Mouse (Mus musculus) lung, adult 2 months (tissue): ENCODE results near the gene Agpat4. TPM values are rescaled to one million over a fixed set of nuclear protein-coding genes. Genes with fewer than 3 reads are reported as not detected.
"Not testable (repeated sequence)": the region's sequence is repeated elsewhere in the genome, so short reads cannot be mapped to it uniquely, and the experiment has no call there.

Experiments used
- DNase-seq: peaks from one replicate; pipeline ENCODE4 v3.0.0; 2022
- H3K4me1 ChIP-seq: fragments of 200-500 bp; 2 replicates; pipeline ENCODE4 v1.6.1; 2011; ENCODE audit warnings: low read length; ENCODE audit not compliant: control insufficient read depth, insufficient read depth
- H3K4me3 ChIP-seq: fragments of 200-500 bp; replicated peaks from 2 replicates; pipeline ENCODE3; 2011; ENCODE audit warnings: low read depth, mild to moderate bottlenecking, control low read depth, low read length; ENCODE audit errors: extremely low read depth
- CTCF ChIP-seq: fragments of 200-500 bp; IDR thresholded peaks from 2 replicates; pipeline ENCODE4 v1.5.1; 2011; ENCODE audit warnings: mild to moderate bottlenecking, low read length, control low read depth; ENCODE audit not compliant: insufficient read depth
- POLR2A ChIP-seq: fragments of 200-500 bp; IDR thresholded peaks from 2 replicates; pipeline ENCODE4 v1.6.1; 2011; ENCODE audit warnings: low read depth, mild to moderate bottlenecking, control low read depth, low read length, borderline replicate concordance; ENCODE audit errors: extremely low read depth
- WGBS: fragments of 180-500 bp; shearing (Covaris S2); methylation state at CpG from one replicate; pipeline ENCODE4 v1.1.7; 2018; 5-methylcytosine and 5-hydroxymethylcytosine counted together
- polyA plus RNA-seq: library from polyadenylated mRNA; depleted of rRNA; stranded (reverse); fragments of >200 nt; gene quantifications from 2 replicates; pipeline ENCODE4 v1.2.3, GENCODE M21; 2012

Agpat4 gene
- polyA plus RNA-seq, 1 experiment = 50.7 TPM

DNA sequence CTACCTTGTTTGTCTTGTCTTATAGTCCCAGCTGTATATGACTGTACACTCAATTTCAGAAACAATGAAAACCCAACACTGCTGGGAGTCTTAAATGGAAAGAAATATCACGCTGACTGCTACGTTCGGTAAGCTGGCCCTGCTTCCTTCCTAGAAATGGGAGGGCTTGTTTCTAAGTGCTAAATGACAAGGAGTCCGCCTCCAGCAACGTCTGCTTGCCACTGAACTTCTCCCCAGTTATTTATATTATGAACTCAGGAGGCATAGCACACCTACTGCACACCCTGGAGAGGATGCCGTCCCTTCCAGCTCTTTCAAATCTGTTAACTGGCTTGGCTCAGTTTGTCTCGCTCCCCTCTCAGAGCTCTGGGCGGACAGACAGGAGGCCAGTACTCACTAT, 94.9 kb downstream of the Agpat4 start:
- Histone ChIP-seq H3K4me3 (no peak overlapping the region), H3K4me1 (no peaks in the 10 kb centered on the region)
- no peak for DNase-seq
- WGBS = 80% methylated on average over 8 of the region's 8 CpGs
- TF ChIP-seq CTCF = no peak
- TF ChIP-seq POLR2A = no peak

DNA sequence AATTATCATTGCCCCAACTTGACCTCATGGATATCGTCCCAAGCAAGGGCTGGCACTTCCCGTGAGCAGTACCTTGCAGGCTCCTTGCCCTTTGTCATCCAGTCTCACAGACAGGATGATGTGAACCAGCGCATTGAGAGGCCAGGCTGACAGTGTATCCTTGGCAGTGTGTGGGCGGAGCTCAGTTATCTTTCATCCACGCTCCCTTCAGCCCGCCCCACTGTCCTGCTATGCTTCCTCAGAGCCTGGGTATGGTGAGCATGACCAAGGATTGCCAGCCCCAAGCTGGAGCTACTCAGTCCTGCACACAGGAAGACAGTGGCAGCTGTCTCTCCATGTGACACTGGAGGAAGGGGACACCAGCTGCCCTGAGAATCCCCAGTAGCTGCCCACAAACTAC, 97.7 kb downstream of the Agpat4 start:
- WGBS = 72% methylated on average over 6 of the region's 6 CpGs
- Histone ChIP-seq H3K4me3 (no peak overlapping the region), H3K4me1 (no peaks in the 10 kb centered on the region)
- no peak for TF ChIP-seq POLR2A
- no peak for TF ChIP-seq CTCF
- DNase-seq = no peak

DNA sequence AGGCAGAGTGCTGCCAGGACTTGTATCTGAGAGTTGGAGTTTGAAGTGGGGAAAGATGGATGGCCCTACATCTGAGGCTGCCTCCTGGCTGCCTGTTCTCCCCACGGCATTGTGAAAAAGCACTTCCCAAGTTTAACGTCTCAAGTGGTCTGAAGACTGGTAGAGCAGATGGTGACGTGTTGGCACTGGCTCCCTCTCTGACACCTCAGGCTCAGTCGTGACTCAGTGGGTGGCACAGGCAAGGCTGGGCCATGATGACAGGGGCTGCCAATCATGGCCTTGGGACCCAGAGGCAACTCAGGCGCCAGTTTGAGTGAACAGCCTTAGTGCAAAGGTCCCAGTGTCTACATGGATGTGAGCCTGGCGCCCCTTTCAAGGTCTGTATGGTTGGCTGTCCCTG, 103.4 kb downstream of the Agpat4 start:
- DNase-seq = no peak
- no peaks in the 10 kb centered on the region for H3K4me1 ChIP-seq
- TF ChIP-seq CTCF (no peak), POLR2A (no peak)
- no peak overlapping the region for H3K4me3 ChIP-seq
- 52% methylated on average over 6 of the region's 6 CpGs for WGBS

DNA sequence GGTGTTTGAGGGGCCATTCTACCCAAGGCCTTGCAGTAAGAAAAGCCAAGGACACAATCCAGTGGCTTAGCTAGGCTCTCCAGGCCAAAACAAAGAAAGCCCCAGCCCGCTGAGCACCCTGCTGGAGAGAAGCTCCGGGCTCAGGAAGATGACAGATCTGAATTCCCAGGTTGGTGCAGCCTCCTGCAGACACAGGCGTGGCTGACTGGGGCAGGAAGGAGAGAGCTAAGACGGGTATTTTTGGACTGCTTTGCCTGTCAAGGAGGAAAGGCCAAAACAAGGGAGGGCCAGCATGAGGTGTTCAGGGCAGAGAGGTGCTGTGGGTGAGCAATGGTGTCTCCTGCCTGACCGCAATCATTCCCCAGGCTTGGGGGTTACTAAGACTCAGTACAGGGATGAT, 105.2 kb downstream of the Agpat4 start:
- Histone ChIP-seq H3K4me3 (no peak overlapping the region), H3K4me1 (no peaks in the 10 kb centered on the region)
- TF ChIP-seq CTCF (no peak), POLR2A (no peak)
- no peak for DNase-seq
- 58% methylated on average over 5 of the region's 5 CpGs for WGBS

DNA sequence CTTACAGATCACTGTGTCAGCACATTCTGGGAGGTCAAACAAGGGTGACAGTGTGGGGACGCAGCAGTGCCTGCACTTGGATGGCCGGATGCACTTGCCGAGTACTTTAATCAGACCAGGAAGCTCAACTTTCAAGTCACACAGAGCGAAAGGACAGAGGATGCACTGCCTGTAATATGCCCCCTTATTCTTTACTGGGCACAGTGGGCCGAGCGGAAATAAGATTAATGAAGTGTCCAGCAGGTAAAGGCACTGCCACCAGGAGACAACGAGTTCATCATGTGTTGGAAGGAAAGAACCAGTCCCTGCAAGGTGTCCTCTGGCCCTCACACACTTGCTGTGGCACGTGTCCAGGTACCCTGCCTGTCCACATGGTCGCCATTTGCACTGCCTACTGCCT, 105.6 kb downstream of the Agpat4 start:
- Histone ChIP-seq H3K4me1 (no peaks in the 10 kb centered on the region), H3K4me3 (no peak overlapping the region)
- 70% methylated on average over 9 of the region's 9 CpGs for WGBS
- no peak for TF ChIP-seq POLR2A
- TF ChIP-seq CTCF = no peak
- DNase-seq = no peak

DNA sequence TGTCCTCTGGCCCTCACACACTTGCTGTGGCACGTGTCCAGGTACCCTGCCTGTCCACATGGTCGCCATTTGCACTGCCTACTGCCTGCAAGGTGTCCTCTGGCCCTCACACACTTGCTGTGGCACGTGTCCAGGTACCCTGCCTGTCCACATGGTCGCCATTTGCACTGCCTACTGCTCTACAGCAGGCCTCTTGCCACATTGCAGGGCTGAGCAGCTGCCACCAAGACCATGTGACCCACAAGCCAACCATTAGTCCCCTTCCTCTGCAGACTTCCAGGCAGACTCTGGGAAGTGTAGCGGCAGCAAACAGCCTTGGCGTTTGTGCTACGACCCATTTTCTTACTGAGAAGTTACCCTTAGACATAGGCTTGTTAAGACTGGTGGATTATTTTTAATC, 106.0 kb downstream of the Agpat4 start:
- not testable (repeated sequence) for H3K4me1 ChIP-seq, H3K4me3 ChIP-seq, DNase-seq
- WGBS = 87% methylated on average over 7 of the region's 7 CpGs

DNA sequence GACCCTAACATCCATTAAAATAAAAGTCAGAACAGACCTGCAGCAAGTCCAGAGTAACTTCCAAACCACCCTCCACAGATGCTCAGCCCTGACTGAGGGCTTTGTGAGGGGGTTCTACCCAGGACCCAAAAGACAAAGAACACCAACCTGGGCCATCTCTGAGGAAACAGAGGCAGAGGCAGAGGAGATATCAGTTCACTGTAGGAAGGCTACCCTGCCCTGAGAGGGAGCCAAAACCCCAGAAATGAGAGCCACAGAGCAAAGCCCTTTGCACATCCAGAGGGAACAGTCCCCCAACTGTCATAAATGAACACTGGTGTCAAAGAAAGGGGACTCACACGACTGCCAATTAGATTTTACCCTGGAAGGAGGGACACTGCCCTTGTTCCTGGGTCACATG, 106.7 kb downstream of the Agpat4 start:
- TF ChIP-seq CTCF (no peak), POLR2A (no peak)
- no peak for DNase-seq
- WGBS = 74% methylated on average over 1 of the region's 1 CpGs
- H3K4me1 ChIP-seq = no peaks in the 10 kb centered on the region
- no peak overlapping the region for H3K4me3 ChIP-seq

DNA sequence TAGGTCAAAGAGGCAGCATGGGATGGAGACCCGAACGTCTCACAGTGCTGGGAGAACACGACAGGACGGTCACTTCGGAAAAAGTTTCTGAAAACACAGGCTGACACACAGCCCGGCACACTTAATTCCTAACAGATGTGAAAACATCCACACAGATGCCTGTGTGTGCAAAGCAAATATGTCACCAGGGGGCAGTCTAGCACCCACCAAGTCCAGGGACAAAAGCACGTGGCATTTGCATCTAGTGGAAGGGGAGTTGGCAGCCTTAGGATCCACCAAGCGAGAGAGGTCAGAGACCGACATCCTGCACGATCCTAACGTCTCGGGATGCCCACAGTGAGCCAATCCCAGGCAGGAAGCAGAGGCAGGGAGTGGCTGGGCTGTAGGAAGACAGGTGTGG, 108.0 kb downstream of the Agpat4 start:
- peak; percentile 58 for TF ChIP-seq CTCF
- TF ChIP-seq POLR2A = no peak
- DNase-seq = no peak
- Histone ChIP-seq H3K4me1 (no peaks in the 10 kb centered on the region), H3K4me3 (no peak overlapping the region)
- 50% methylated on average over 12 of the region's 12 CpGs for WGBS

DNA sequence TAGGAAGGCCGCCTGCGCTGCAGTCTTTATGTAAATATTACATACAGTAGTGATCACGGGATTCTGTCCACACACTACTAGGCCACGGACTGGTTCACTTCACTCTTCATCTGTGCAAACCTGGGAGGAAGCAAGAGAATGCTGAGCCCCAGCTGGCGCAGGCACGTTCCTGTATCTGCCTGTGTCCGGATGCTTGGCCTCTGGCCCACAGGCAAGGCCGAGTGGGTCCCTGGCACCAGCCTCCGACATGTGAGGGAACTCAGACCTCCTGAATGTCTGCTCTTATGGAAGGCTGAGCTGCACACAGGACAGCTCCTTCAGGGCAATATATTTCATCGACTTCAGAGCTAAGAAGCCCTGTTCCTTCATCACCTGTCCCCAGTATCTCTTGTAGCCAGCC, 109.5 kb downstream of the Agpat4 start:
- no peak for DNase-seq
- TF ChIP-seq CTCF = no peak
- H3K4me3 ChIP-seq = no peak overlapping the region
- WGBS = 76% methylated on average over 10 of the region's 10 CpGs
- no peaks in the 10 kb centered on the region for H3K4me1 ChIP-seq

DNA sequence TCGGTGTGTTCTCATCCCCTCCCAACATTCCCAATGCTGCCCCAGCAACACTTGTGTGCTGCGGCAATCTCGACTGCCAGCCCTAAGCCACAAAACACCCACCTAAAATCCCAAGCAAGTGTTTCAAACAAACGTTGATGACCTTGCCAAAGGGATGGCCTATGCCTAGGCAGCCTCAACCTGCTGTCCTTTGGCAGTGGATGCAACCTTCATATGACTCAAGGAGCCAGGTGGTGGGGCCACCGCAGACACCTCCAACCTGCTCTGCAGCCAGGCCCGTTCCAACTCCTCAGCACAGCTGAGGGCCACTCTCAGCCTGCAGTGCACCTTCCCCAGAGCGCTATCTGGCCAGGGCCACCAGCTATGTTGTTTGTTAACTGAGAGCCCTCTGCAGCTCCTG, 110.0 kb downstream of the Agpat4 start:
- H3K4me3 ChIP-seq = no peak overlapping the region
- no peak for DNase-seq
- no peak for TF ChIP-seq POLR2A
- no peak for TF ChIP-seq CTCF
- WGBS = 88% methylated on average over 7 of the region's 7 CpGs
- no peaks in the 10 kb centered on the region for H3K4me1 ChIP-seq

DNA sequence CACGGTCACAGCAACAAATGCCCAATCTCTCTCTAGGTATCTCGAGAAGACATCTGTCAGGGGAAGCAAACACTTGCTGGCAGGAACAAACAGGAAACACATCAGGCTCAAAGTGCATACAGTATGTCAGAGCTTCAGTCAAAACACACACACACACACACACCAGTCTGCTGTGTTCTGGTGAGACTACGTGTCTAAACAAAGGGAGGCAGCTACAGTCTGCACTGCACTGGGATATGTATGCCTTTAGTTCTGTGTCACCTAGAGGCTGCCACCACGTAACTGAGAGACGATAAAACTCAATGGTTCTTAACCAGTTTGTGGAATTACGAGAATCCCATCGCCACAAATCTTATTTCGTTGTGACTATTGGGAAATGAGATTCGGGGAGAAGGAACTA, 111.3 kb downstream of the Agpat4 start:
- DNase-seq = no peak
- WGBS = 74% methylated on average over 9 of the region's 9 CpGs
- no peak for TF ChIP-seq CTCF
- no peak for TF ChIP-seq POLR2A
- Histone ChIP-seq H3K4me1 (no peaks in the 10 kb centered on the region), H3K4me3 (no peak overlapping the region)

DNA sequence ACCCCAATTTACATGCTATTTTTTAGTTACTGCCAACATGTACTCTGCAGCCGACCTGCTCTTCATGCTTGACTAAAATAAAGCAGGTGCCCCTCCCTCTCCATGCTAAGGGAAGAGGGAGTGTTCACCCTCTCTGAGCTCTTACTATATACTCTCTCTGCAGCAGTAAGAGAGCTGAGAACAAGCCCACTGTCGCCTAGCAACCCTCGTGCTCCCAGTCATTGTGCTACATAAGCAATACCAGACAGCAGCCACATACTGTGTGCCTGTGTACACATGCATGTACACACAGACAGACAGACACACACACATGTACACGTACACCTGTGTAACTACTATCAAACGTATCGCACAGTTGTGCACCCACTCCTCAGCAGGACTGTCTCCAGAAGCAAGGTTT, 111.7 kb downstream of the Agpat4 start:
- 84% methylated on average over 6 of the region's 6 CpGs for WGBS
- Histone ChIP-seq H3K4me3 (no peak overlapping the region), H3K4me1 (no peaks in the 10 kb centered on the region)
- TF ChIP-seq POLR2A (no peak), CTCF (no peak)
- DNase-seq = no peak
